Mouse (Mus musculus) heart, embryonic 12.5 days (tissue): ENCODE data around the gene Dpf3. TPM values are rescaled to one million over a fixed set of nuclear protein-coding genes. Genes with fewer than 3 reads are reported as not detected.

ENCODE experiments used
- ATAC-seq: fragments of 200-750 bp; cut with Nextera tagmentation; 2 replicates; pipeline ENCODE4 v1.8.0; 2017; ENCODE audit warnings: moderate TSS enrichment, moderate library complexity; ENCODE audit not compliant: insufficient number of reproducible peaks, low FRiP score
- H3K27ac ChIP-seq: fragments of 300-500 bp; sonication (generic); 2 replicates; pipeline ENCODE4 v1.5.1; 2016; ENCODE audit warnings: mild to moderate bottlenecking, moderate library complexity; ENCODE audit not compliant: poor library complexity, severe bottlenecking
- H3K27me3 ChIP-seq: fragments of 300-500 bp; sonication (generic); replicated peaks from 2 replicates; pipeline ENCODE4 v1.6.1; 2016; ENCODE audit warnings: mild to moderate bottlenecking, moderate library complexity
- H3K36me3 ChIP-seq: fragments of 300-500 bp; sonication (generic); 2 replicates; pipeline ENCODE4 v1.6.1; 2016; ENCODE audit warnings: mild to moderate bottlenecking, moderate library complexity
- H3K4me1 ChIP-seq: fragments of 300-500 bp; sonication (generic); replicated peaks from 2 replicates; pipeline ENCODE4 v1.6.1; 2016; ENCODE audit warnings: mild to moderate bottlenecking
- H3K4me2 ChIP-seq: fragments of 300-500 bp; sonication (generic); 2 replicates; pipeline ENCODE4 v1.6.1; 2016; ENCODE audit warnings: mild to moderate bottlenecking, moderate library complexity
- H3K4me3 ChIP-seq: fragments of 300-500 bp; sonication (generic); 2 replicates; pipeline ENCODE4 v1.5.1; 2016; ENCODE audit warnings: mild to moderate bottlenecking
- H3K9ac ChIP-seq: fragments of 300-500 bp; sonication (generic); 2 replicates; pipeline ENCODE4 v1.6.1; 2016; ENCODE audit warnings: mild to moderate bottlenecking, moderate library complexity
- H3K9me3 ChIP-seq: fragments of 300-500 bp; sonication (generic); replicated peaks from 2 replicates; pipeline ENCODE4 v1.6.1; 2016; ENCODE audit warnings: mild to moderate bottlenecking, moderate library complexity
- WGBS: fragments of 180-500 bp; shearing (Covaris S2); methylation state at CpG from one replicate; pipeline ENCODE4 v1.1.7; 2016; 5-methylcytosine and 5-hydroxymethylcytosine counted together
- polyA plus RNA-seq: library from polyadenylated mRNA; unstranded; fragments of >200 nt; fragmentation: Nextera tagmentation; extraction: Ambion mirVana; gene quantifications from 2 replicates; pipeline ENCODE4 v1.2.1, GENCODE M21; 2016

Dpf3 gene
- polyA plus RNA-seq, 1 experiment from 2014 or later: 27.1 TPM

DNA sequence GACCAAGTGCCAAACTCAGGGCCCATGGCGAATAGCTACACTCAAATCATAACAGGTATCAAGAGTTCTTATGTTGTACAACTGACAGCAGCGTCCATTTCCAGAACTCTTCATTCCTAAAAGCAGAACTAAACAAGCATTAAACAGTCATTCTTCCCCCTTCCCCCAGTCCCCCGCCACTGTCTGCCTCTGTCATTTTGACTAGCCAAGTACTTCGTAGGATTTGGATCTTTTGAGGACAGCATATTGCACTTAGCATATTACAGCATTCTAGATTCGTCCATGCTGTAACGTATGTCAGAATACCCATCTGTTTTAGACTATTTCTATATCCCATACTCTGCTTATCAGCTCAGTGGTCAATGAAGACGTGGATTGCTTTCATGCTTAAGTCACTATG is 115.2 kb downstream of the Dpf3 start:
- Histone ChIP-seq H3K9me3 (no peaks in the 10 kb centered on the region), H3K4me2 (no peak overlapping the region), H3K9ac (no peak overlapping the region), H3K27ac (no peak overlapping the region), H3K4me3 (no peak overlapping the region), H3K27me3 (no peaks in the 10 kb centered on the region), H3K4me1 (peaks cover 41% of the 10 kb centered on the region), H3K36me3 (peaks cover 5% of the 10 kb centered on the region; the same call in 1 of the 2 replicates)
- ATAC-seq: no peak
- WGBS: 90% methylated on average over 7 of the region's 7 CpGs

DNA sequence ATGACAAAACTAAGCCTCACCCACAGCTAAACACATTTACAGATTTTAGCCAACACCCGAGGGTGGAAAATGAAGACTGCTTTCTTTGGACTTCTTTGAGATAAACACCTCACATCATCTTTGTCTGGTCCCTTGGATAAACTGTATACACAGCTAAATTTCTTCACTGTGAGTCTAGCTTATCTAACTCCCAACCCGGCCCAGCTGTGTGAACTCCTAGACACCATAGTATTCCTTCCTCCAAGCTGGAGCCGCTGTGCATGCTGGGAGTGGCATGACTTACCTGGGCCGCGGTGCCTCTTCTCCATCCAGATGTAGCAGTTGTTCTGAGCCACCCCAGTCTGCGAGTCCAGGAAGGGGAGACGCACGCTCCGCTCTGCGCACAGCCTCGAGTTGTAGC is 117.3 kb downstream of the Dpf3 start:
- no peak overlapping the region for H3K4me2 ChIP-seq

DNA sequence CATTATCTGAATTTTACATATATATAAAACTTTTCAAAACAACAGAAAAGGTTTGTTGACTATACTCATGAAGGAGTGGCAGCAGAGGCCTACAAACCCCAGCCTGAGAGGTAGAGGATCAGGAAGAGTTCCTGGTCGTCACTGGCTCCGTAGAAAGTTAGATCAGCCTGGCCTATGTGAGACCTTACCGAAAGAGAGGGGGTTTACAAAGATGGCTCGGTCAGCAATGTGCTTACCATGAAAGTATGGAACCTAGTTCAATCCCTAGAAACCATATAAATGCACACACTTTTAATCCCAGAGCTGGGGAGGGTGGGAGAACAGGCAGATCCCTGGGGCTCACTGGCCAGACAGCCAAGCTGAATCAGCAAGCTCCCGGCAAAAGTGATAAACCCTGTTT is 118.1 kb downstream of the Dpf3 start:
- no peak overlapping the region for H3K4me3 ChIP-seq
- H3K27me3 ChIP-seq: no peaks in the 10 kb centered on the region
- H3K4me1 ChIP-seq: peaks cover 16% of the 10 kb centered on the region
- H3K9ac ChIP-seq: no peak overlapping the region
- no peak overlapping the region for H3K27ac ChIP-seq
- H3K4me2 ChIP-seq: no peak overlapping the region
- 87% methylated on average over 5 of the region's 5 CpGs for WGBS
- peaks cover 4% of the 10 kb centered on the region; the same call in 1 of the 2 replicates for H3K9me3 ChIP-seq
- ATAC-seq: no peak
- peaks cover 12% of the 10 kb centered on the region for H3K36me3 ChIP-seq

More for the DNA sequence above, 117.3 kb downstream of the Dpf3 start:
- H3K4me3 ChIP-seq: no peak overlapping the region
- H3K27ac ChIP-seq: no peak overlapping the region
- peaks cover 11% of the 10 kb centered on the region for H3K36me3 ChIP-seq
- H3K9ac ChIP-seq: no peak overlapping the region
- H3K27me3 ChIP-seq: no peaks in the 10 kb centered on the region
- no peak for ATAC-seq
- H3K4me1 ChIP-seq: peaks cover 24% of the 10 kb centered on the region
- 83% methylated on average over 11 of the region's 11 CpGs for WGBS
- no peaks in the 10 kb centered on the region for H3K9me3 ChIP-seq

- Histone ChIP-seq H3K4me3 (no peak overlapping the region), H3K27me3 (no peaks in the 10 kb centered on the region), H3K4me2 (no peak overlapping the region), H3K36me3 (peaks cover 12% of the 10 kb centered on the region), H3K9ac (no peak overlapping the region), H3K27ac (no peak overlapping the region), H3K9me3 (peaks cover 4% of the 10 kb centered on the region; the same call in 1 of the 2 replicates), H3K4me1 (peaks cover 9% of the 10 kb centered on the region; the same call in 1 of the 2 replicates)
- no peak for ATAC-seq
- 40% methylated on average over 1 of the region's 1 CpGs for WGBS
These were observed 120.0 kb downstream of the Dpf3 start for GRCm38 (mm10) chr12:83367486-83367885.

- Histone ChIP-seq H3K4me2 (no peak overlapping the region), H3K9me3 (peaks cover 4% of the 10 kb centered on the region; the same call in 1 of the 2 replicates), H3K9ac (no peak overlapping the region), H3K4me1 (peaks cover 12% of the 10 kb centered on the region; the same call in 1 of the 2 replicates), H3K27me3 (no peaks in the 10 kb centered on the region), H3K4me3 (no peak overlapping the region), H3K27ac (no peak overlapping the region), H3K36me3 (peaks cover 12% of the 10 kb centered on the region)
- no peak for ATAC-seq
- WGBS: 62% methylated on average over 3 of the region's 3 CpGs
These were observed 122.7 kb downstream of the Dpf3 start for GRCm38 (mm10) chr12:83364771-83365170.

GRCm38 (mm10) chr12:83361801-83362200 is 125.7 kb downstream of the Dpf3 start:
- Histone ChIP-seq H3K27ac (no peak overlapping the region), H3K4me2 (no peak overlapping the region), H3K9me3 (peaks cover 4% of the 10 kb centered on the region; the same call in 1 of the 2 replicates), H3K4me1 (0 out of 2 replicates have a peak, but pooled peaks cover 3% of the 10 kb centered on the region), H3K27me3 (no peaks in the 10 kb centered on the region), H3K36me3 (peaks cover 7% of the 10 kb centered on the region; the same call in 1 of the 2 replicates), H3K9ac (no peak overlapping the region), H3K4me3 (no peak overlapping the region)
- ATAC-seq: no peak
- WGBS: 80% methylated on average over 3 of the region's 3 CpGs

DNA sequence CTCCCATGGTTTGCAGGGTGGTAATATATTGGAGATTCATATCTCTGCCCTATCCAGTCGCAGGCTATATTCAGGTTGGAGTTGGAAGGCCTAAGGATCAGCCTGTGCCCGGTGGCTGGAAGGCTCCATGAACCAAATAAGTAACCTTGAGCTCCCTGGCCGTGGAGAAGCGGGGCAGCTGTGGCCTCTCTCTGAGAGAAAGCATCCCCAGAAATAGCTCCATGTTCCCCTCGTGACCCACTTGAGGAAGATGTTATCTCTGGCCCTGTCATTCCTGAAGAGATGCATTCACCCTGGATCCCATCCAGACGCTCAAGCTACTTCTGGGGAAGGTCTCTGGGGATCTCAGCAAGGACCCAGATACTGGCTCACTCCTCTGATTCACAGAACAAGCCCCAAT is 134.9 kb downstream of the Dpf3 start:
- H3K4me2 ChIP-seq: peak overlapping the region; percentile 34; the same call in 1 of the 2 replicates

GRCm38 (mm10) chr12:83349736-83350135 is 137.8 kb downstream of the Dpf3 start:
- Histone ChIP-seq H3K27me3 (no peaks in the 10 kb centered on the region), H3K4me3 (no peak overlapping the region), H3K4me2 (no peak overlapping the region), H3K4me1 (peaks cover 44% of the 10 kb centered on the region), H3K36me3 (0 out of 2 replicates have a peak, but pooled peaks cover 3% of the 10 kb centered on the region), H3K9ac (no peak overlapping the region), H3K9me3 (no peaks in the 10 kb centered on the region), H3K27ac (no peak overlapping the region)
- WGBS: 79% methylated on average over 5 of the region's 5 CpGs
- ATAC-seq: no peak

More for the DNA sequence above, 134.9 kb downstream of the Dpf3 start:
- H3K27ac ChIP-seq: peak overlapping the region; percentile 84
- H3K4me1 ChIP-seq: peaks cover 56% of the 10 kb centered on the region
- 0 out of 2 replicates have a peak, but pooled peaks cover 3% of the 10 kb centered on the region for H3K36me3 ChIP-seq
- no peak overlapping the region for H3K9ac ChIP-seq
- peak; percentile 53; the same call in 1 of the 2 replicates for ATAC-seq
- H3K27me3 ChIP-seq: no peaks in the 10 kb centered on the region
- WGBS: 19% methylated on average over 6 of the region's 6 CpGs
- H3K9me3 ChIP-seq: no peaks in the 10 kb centered on the region
- H3K4me3 ChIP-seq: no peak overlapping the region

GRCm38 (mm10) chr12:83348246-83348645 is 139.3 kb downstream of the Dpf3 start:
- no peak overlapping the region for H3K27ac ChIP-seq
- H3K27me3 ChIP-seq: no peaks in the 10 kb centered on the region
- no peak overlapping the region for H3K9ac ChIP-seq
- 0 out of 2 replicates have a peak, but pooled peaks cover 3% of the 10 kb centered on the region for H3K36me3 ChIP-seq
- no peak overlapping the region for H3K4me2 ChIP-seq
- ATAC-seq: no peak
- peaks cover 35% of the 10 kb centered on the region for H3K4me1 ChIP-seq
- no peaks in the 10 kb centered on the region for H3K9me3 ChIP-seq
- 77% methylated on average over 3 of the region's 3 CpGs for WGBS
- H3K4me3 ChIP-seq: no peak overlapping the region

GRCm38 (mm10) chr12:83342875-83343185 is 144.7 kb downstream of the Dpf3 start:
- Histone ChIP-seq H3K9me3 (no peaks in the 10 kb centered on the region), H3K27me3 (no peaks in the 10 kb centered on the region), H3K27ac (peak overlapping the region; percentile 27; the same call in 1 of the 2 replicates), H3K9ac (no peak overlapping the region), H3K4me2 (no peak overlapping the region), H3K36me3 (no peaks in the 10 kb centered on the region), H3K4me3 (no peak overlapping the region), H3K4me1 (peaks cover 34% of the 10 kb centered on the region)
- ATAC-seq: no peak
- WGBS: 45% methylated on average over 4 of the region's 4 CpGs

GRCm38 (mm10) chr12:83342035-83342874 is 145.3 kb downstream of the Dpf3 start:
- no peak overlapping the region for H3K4me3 ChIP-seq
- H3K4me1 ChIP-seq: peaks cover 32% of the 10 kb centered on the region
- H3K4me2 ChIP-seq: no peak overlapping the region
- H3K9me3 ChIP-seq: no peaks in the 10 kb centered on the region
- no peak overlapping the region for H3K9ac ChIP-seq
- ATAC-seq: no peak
- no peaks in the 10 kb centered on the region for H3K36me3 ChIP-seq
- 60% methylated on average over 15 of the region's 15 CpGs for WGBS
- H3K27me3 ChIP-seq: no peaks in the 10 kb centered on the region
- H3K27ac ChIP-seq: peak overlapping the region; percentile 27; the same call in 1 of the 2 replicates
